In genomic region chr2:131491196-131491595, GRCm38 (mm10) we compare ENCODE assay signal across 7 mouse cellular contexts. TPM values are rescaled to one million over a fixed set of nuclear protein-coding genes. Genes with fewer than 3 reads are reported as not detected.
DNase-seq lines count a peak whose midpoint lies in the region; ATAC-seq and TF ChIP-seq lines count a peak whose summit lies in the region.

Smox (plus strand) TSS chr2:131491496.

- no peak for TF ChIP-seq EP300 in liver, embryonic 14.5 days (IDR thresholded peaks at IDR 0.05; ENCODE audit: low read depth)

- no peak for TF ChIP-seq CTCF in liver, embryonic 14.5 days (IDR thresholded peaks at IDR 0.05; ENCODE audit: low read depth)

- ATAC-seq in forebrain, embryonic 13.5 days: no peak
- ATAC-seq in hindbrain, embryonic 12.5 days (ENCODE audit: low FRiP score): no peak
- ATAC-seq in liver, embryonic 14.5 days (ENCODE audit: insufficient read depth): no peak

- peak within 1 kb of the TSS; percentile 98 for H3K9ac ChIP-seq in forebrain, embryonic 13.5 days
- H3K9ac ChIP-seq in hindbrain, embryonic 12.5 days: peak within 1 kb of the TSS; percentile 94
- peak within 1 kb of the TSS; percentile 83 for H3K9ac ChIP-seq in liver, embryonic 14.5 days (replicated peaks)

- no peak for DNase-seq in urinary bladder, adult 2 months (ENCODE audit: low spot score)
- no peak for DNase-seq in urinary bladder, postnatal 10 days (ENCODE audit: low spot score)
- DNase-seq in liver, embryonic 14.5 days (ENCODE audit: low read depth in 3 of 3, low spot score in 3 of 3): no peak
- no peak for DNase-seq in right cerebral cortex, postnatal 4 days
- no peak for DNase-seq in ovary, adult 18-20 months (ENCODE audit: low spot score)

- peak within 1 kb of the TSS; percentile 96 for H3K4me2 ChIP-seq in forebrain, embryonic 13.5 days
- H3K4me2 ChIP-seq in hindbrain, embryonic 12.5 days (replicated peaks): peak within 1 kb of the TSS; percentile 96
- H3K4me2 ChIP-seq in liver, embryonic 14.5 days (ENCODE audit: low read depth): peak within 1 kb of the TSS; percentile 82

- H3K36me3 ChIP-seq in forebrain, embryonic 13.5 days (ENCODE audit: poor library complexity, severe bottlenecking): no peaks in the 10 kb centered on the region
- no peaks in the 10 kb centered on the region for H3K36me3 ChIP-seq in hindbrain, embryonic 12.5 days
- H3K36me3 ChIP-seq in liver, embryonic 14.5 days (replicated peaks; ENCODE audit: control insufficient read depth, insufficient read depth, low read depth): no peaks in the 10 kb centered on the region

- 22% methylated on average over 7 of the region's 7 CpGs for WGBS in forebrain, embryonic 13.5 days
- WGBS in hindbrain, embryonic 12.5 days: 22% methylated on average over 7 of the region's 7 CpGs
- 14% methylated on average over 7 of the region's 7 CpGs for WGBS in liver, embryonic 14.5 days (ENCODE audit: insufficient replicate concordance)

- peaks cover 19% of the 10 kb centered on the region for H3K4me1 ChIP-seq in forebrain, embryonic 13.5 days
- H3K4me1 ChIP-seq in hindbrain, embryonic 12.5 days: peaks cover 17% of the 10 kb centered on the region
- H3K4me1 ChIP-seq in liver, embryonic 14.5 days (replicated peaks; ENCODE audit: control insufficient read depth in 2 of 2, insufficient read depth in 2 of 2, low read length in 1 of 2): peaks cover 34 to 43% of the 10 kb centered on the region in 2 experiments

- peak within 1 kb of the TSS; percentile 72 for H3K27ac ChIP-seq in forebrain, embryonic 13.5 days
- H3K27ac ChIP-seq in hindbrain, embryonic 12.5 days: peak within 1 kb of the TSS; percentile 77
- H3K27ac ChIP-seq in liver, embryonic 14.5 days: peak within 1 kb of the TSS; percentile 48

- no peaks in the 10 kb centered on the region for H3K27me3 ChIP-seq in forebrain, embryonic 13.5 days
- 0 out of 2 replicates have a peak, but pooled peaks cover 5% of the 10 kb centered on the region for H3K27me3 ChIP-seq in hindbrain, embryonic 12.5 days
- no peaks in the 10 kb centered on the region; the same call in 1 of the 2 replicates for H3K27me3 ChIP-seq in liver, embryonic 14.5 days (ENCODE audit: control insufficient read depth, insufficient read depth, low read length)

- peak within 1 kb of the TSS; percentile 89 for H3K4me3 ChIP-seq in forebrain, embryonic 13.5 days
- peak within 1 kb of the TSS; percentile 86 for H3K4me3 ChIP-seq in hindbrain, embryonic 12.5 days
- peak within 1 kb of the TSS; percentile 82 to 98 for H3K4me3 ChIP-seq in liver, embryonic 14.5 days (ENCODE audit: insufficient read depth in 1 of 2, low read depth in 2 of 2, low read length in 2 of 2)

- no peaks in the 10 kb centered on the region for H3K9me3 ChIP-seq in forebrain, embryonic 13.5 days (replicated peaks)
- no peaks in the 10 kb centered on the region for H3K9me3 ChIP-seq in hindbrain, embryonic 12.5 days (replicated peaks)
- no peaks in the 10 kb centered on the region for H3K9me3 ChIP-seq in liver, embryonic 14.5 days (ENCODE audit: control insufficient read depth, low read length)

RNA-seq across cellular contexts. Expression of gene Smox, which starts in this region (rescaled TPM):
- 16.7 and 18.4 TPM in 2 replicates for polyA plus RNA-seq in urinary bladder, adult 2 months (2012; rRNA removed)
- 51.3 and 52.5 TPM in 2 replicates for polyA plus RNA-seq in forebrain, embryonic 13.5 days (2015; fragmentation: Nextera tagmentation; extraction: Ambion mirVana)
- polyA plus RNA-seq in hindbrain, embryonic 12.5 days (2016; fragmentation: Nextera tagmentation; extraction: Ambion mirVana): 47.0 and 49.3 TPM in 2 replicates
- polyA plus RNA-seq in liver, embryonic 14.5 days (2012; rRNA removed): 58.1 and 75.0 TPM in 2 replicates
- polyA plus RNA-seq in liver, embryonic 14.5 days (2014; fragmentation: Nextera tagmentation; extraction: Ambion mirVana): 70.4 and 85.8 TPM in 2 replicates
